Mouse (Mus musculus) bone marrow, adult 2 months (tissue): Measurements from ENCODE around the gene Umad1. TPM values are rescaled to one million over a fixed set of nuclear protein-coding genes. Genes with fewer than 3 reads are reported as not detected.

Source experiments
- H3K27ac ChIP-seq: fragments of 200-500 bp; 2 replicates; pipeline ENCODE4 v1.5.1; 2012; ENCODE audit warnings: low read depth, mild to moderate bottlenecking, control low read depth, inconsistent platforms, low read length; ENCODE audit not compliant: control insufficient read depth, poor library complexity, insufficient read depth
- H3K4me1 ChIP-seq: fragments of 200-500 bp; 2 replicates; pipeline ENCODE4 v1.6.1; 2011; ENCODE audit warnings: low read length; ENCODE audit not compliant: control insufficient read depth, insufficient read depth
- H3K4me3 ChIP-seq: fragments of 200-500 bp; replicated peaks from 2 replicates; pipeline ENCODE3; 2011; ENCODE audit warnings: mild to moderate bottlenecking, low read depth, low read length, control low read depth; ENCODE audit not compliant: control insufficient read depth
- CTCF ChIP-seq: fragments of 200-500 bp; IDR thresholded peaks from 2 replicates; pipeline ENCODE4 v1.5.1; 2011; ENCODE audit warnings: low read length, control low read depth; ENCODE audit not compliant: control insufficient read depth, insufficient read depth
- POLR2A ChIP-seq: fragments of 200-500 bp; IDR thresholded peaks from 2 replicates; pipeline ENCODE4 v1.6.1; 2011; ENCODE audit warnings: low read depth, mild to moderate bottlenecking, control low read depth, low read length, borderline replicate concordance; ENCODE audit not compliant: control insufficient read depth
- WGBS: fragments of 180-500 bp; shearing (Covaris S2); methylation state at CpG from one replicate; pipeline ENCODE4 v1.1.7; 2018; 5-methylcytosine and 5-hydroxymethylcytosine counted together
- polyA plus RNA-seq: library from polyadenylated mRNA; stranded (reverse); fragments of >200 nt; gene quantifications from 2 replicates; pipeline ENCODE4 v1.2.4, GENCODE M21; 2011; ENCODE audit warnings: low replicate concordance; ENCODE audit not compliant: missing spikeins, insufficient read depth, insufficient read length

Umad1 gene
- polyA plus RNA-seq, 1 experiment: 8.5 TPM

GRCm38 (mm10) chr6:8403127-8403526, 144.0 kb downstream of the Umad1 start:
- H3K4me3 ChIP-seq: no peak overlapping the region
- 88% methylated on average over 5 of the region's 5 CpGs for WGBS
- H3K4me1 ChIP-seq: no peaks in the 10 kb centered on the region
- H3K27ac ChIP-seq: no peak overlapping the region
- TF ChIP-seq POLR2A (no peak), CTCF (no peak)

- no peak overlapping the region for H3K4me3 ChIP-seq
- no peaks in the 10 kb centered on the region for H3K4me1 ChIP-seq
- WGBS: 85% methylated on average over 5 of the region's 5 CpGs
- H3K27ac ChIP-seq: no peak overlapping the region
- TF ChIP-seq POLR2A (no peak), CTCF (no peak)
These were observed 146.8 kb downstream of the Umad1 start for GRCm38 (mm10) chr6:8405844-8406243.

- Histone ChIP-seq H3K4me3 (no peak overlapping the region), H3K27ac (no peak overlapping the region), H3K4me1 (no peaks in the 10 kb centered on the region; the same call in 1 of the 2 replicates)
- WGBS: 71% methylated on average over 2 of the region's 2 CpGs
- TF ChIP-seq CTCF (no peak), POLR2A (no peak)
These were observed 149.2 kb downstream of the Umad1 start for GRCm38 (mm10) chr6:8408332-8408731.

GRCm38 (mm10) chr6:8409865-8410264, 150.8 kb downstream of the Umad1 start:
- H3K4me3 ChIP-seq: no peak overlapping the region
- 80% methylated on average over 4 of the region's 4 CpGs for WGBS
- no peak for TF ChIP-seq POLR2A
- TF ChIP-seq CTCF: no peak
- no peak overlapping the region for H3K27ac ChIP-seq
- no peaks in the 10 kb centered on the region; the same call in 1 of the 2 replicates for H3K4me1 ChIP-seq

GRCm38 (mm10) chr6:8412845-8413598, 153.9 kb downstream of the Umad1 start:
- no peak for TF ChIP-seq POLR2A
- TF ChIP-seq CTCF: no peak
- no peaks in the 10 kb centered on the region; the same call in 1 of the 2 replicates for H3K4me1 ChIP-seq
- H3K4me3 ChIP-seq: no peak overlapping the region
- WGBS: 73% methylated on average over 10 of the region's 10 CpGs
- H3K27ac ChIP-seq: no peak overlapping the region

GRCm38 (mm10) chr6:8414020-8414419, 154.9 kb downstream of the Umad1 start:
- H3K4me3 ChIP-seq: no peak overlapping the region
- WGBS: 88% methylated on average over 9 of the region's 9 CpGs
- no peak overlapping the region for H3K27ac ChIP-seq
- H3K4me1 ChIP-seq: no peaks in the 10 kb centered on the region; the same call in 1 of the 2 replicates
- TF ChIP-seq CTCF (no peak), POLR2A (no peak)

- WGBS: 71% methylated on average over 5 of the region's 5 CpGs
- no peaks in the 10 kb centered on the region; the same call in 1 of the 2 replicates for H3K4me1 ChIP-seq
- no peak overlapping the region for H3K4me3 ChIP-seq
- H3K27ac ChIP-seq: no peak overlapping the region
- TF ChIP-seq CTCF (no peak), POLR2A (no peak)
These were observed 156.7 kb downstream of the Umad1 start for GRCm38 (mm10) chr6:8415823-8416222.

GRCm38 (mm10) chr6:8416802-8417569, 157.9 kb downstream of the Umad1 start:
- H3K4me3 ChIP-seq: no peak overlapping the region
- 81% methylated on average over 8 of the region's 8 CpGs for WGBS
- no peaks in the 10 kb centered on the region; the same call in 1 of the 2 replicates for H3K4me1 ChIP-seq
- no peak for TF ChIP-seq CTCF
- TF ChIP-seq POLR2A: no peak
- H3K27ac ChIP-seq: no peak overlapping the region

- Histone ChIP-seq H3K4me3 (no peak overlapping the region), H3K27ac (no peak overlapping the region), H3K4me1 (no peaks in the 10 kb centered on the region; the same call in 1 of the 2 replicates)
- WGBS: 54% methylated on average over 4 of the region's 4 CpGs
- TF ChIP-seq POLR2A (no peak), CTCF (no peak)
These were observed 160.5 kb downstream of the Umad1 start for GRCm38 (mm10) chr6:8419485-8420186.
